Mouse (Mus musculus) megakaryocyte, adult 5-6 weeks (primary cell): ENCODE measurements around the gene Arhgef26. TPM values are rescaled to one million over a fixed set of nuclear protein-coding genes. Genes with fewer than 3 reads are reported as not detected.

Experiments used
- total RNA-seq, 2 experiments: library from RNA; stranded (forward) in 1 of 2; stranded (reverse) in 1 of 2; fragments of 153-499, 151-499 nt in 1 of 2; fragments of 221-1000, 200-1000 nt in 1 of 2; gene quantifications; 2 replicates each; pipeline versions ENCODE4 v1.2.3 to v1.2.4; 2015 to 2017

Gene Arhgef26
- total RNA-seq, 2 experiments from 2014 or later: 0.07 TPM; not detected in 1

Other genes with a start within 250 kb of the Arhgef26 start
- gene Dhx36, start 168.7 kb downstream of the Arhgef26 start, total RNA-seq (2015): 30.9 and 31.9 TPM in 2 replicates
- 33.0 and 37.4 TPM in 2 replicates for gene Dhx36, start 168.7 kb downstream of the Arhgef26 start, total RNA-seq (2017)